Mouse (Mus musculus): ENCODE measurements at regions not wholly inside any gene's neighbourhood (a gene's known extent, or its start where the extent isn't known, plus 50 kb on each side); places are given as distances from the start of the nearest gene placed in this dataset.
A peak's percentile ranks its signal among the peaks of the same experiment; 100 is the strongest.
"Not testable (repeated sequence)": the region's sequence is repeated elsewhere in the genome, so short reads cannot be mapped to it uniquely, and the experiment has no call there.

DNA sequence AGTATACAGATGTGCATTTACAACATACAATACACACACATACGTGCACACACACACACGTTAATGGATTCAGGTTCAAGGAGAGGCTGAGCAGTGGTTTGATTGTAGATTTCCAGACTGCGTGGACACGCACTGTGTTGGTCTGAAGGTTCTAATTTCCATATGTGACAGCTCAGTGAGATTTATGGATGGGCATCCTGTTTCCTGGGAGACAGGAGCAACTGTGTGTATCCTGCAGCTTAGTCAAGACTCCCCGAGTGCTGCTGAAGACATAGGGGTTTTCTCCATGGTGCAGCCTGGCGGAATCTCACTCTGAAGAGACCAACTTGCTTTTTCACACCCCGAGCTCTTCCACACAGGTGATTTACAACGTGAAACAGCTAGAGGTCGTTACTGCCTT is 119.3 kb upstream of the Foxk1 start:
- no peaks in the 10 kb centered on the region for H3K36me3 ChIP-seq (ENCODE audit: insufficient read depth, low read length)
- WGBS: 31% methylated on average over 9 of the region's 9 CpGs
- H3K27me3 ChIP-seq (ENCODE audit: insufficient read depth, low read length): no peaks in the 10 kb centered on the region
- no peak for TF ChIP-seq CTCF (IDR thresholded peaks at IDR 0.05; ENCODE audit: low read depth)
- no peaks in the 10 kb centered on the region for H3K4me1 ChIP-seq (ENCODE audit: insufficient read depth, low read length)
- ATAC-seq (no peak), DNase-seq (ENCODE audit: low spot score) (peak; percentile 28)
- H3K4me3 ChIP-seq (ENCODE audit: low read length): no peak overlapping the region
- no peak overlapping the region for H3K9ac ChIP-seq (replicated peaks; ENCODE audit: low read length)
- no peak overlapping the region for H3K4me2 ChIP-seq (ENCODE audit: low read depth, low read length)
- no peaks in the 10 kb centered on the region for H3K9me3 ChIP-seq (ENCODE audit: low read length)
- no peak overlapping the region for H3K27ac ChIP-seq

DNA sequence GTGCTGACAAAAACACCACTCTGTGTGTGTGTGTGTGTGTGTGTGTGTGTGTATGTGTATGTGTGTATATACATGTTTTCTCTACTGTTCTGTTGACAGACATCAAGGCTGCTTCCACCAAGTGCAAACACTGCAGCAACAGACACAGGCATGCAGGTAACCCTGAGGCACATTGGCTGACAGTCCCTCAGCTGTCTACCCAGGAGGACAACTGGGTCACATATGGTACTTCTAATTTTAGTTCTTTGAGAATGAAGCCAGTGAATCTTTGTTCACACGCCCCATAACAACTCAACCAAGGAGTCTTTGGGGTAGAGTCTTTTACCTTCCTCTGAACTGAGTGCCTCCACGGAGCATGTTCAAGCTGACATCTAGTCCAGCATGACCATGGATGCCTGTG is 113.3 kb upstream of the Foxk1 start:
- H3K36me3 ChIP-seq (ENCODE audit: insufficient read depth, low read length): no peaks in the 10 kb centered on the region
- ATAC-seq: no peak
- H3K27me3 ChIP-seq (ENCODE audit: insufficient read depth, low read length): no peaks in the 10 kb centered on the region
- H3K4me3 ChIP-seq (ENCODE audit: low read length): no peak overlapping the region
- no peak overlapping the region for H3K27ac ChIP-seq
- no peak for DNase-seq (ENCODE audit: low spot score)
- no peaks in the 10 kb centered on the region for H3K4me1 ChIP-seq (ENCODE audit: insufficient read depth, low read length)
- WGBS: 79% methylated on average over 2 of the region's 2 CpGs
- H3K9me3 ChIP-seq (ENCODE audit: low read length): no peaks in the 10 kb centered on the region
- no peak overlapping the region for H3K9ac ChIP-seq (replicated peaks; ENCODE audit: low read length)
- TF ChIP-seq CTCF (IDR thresholded peaks at IDR 0.05; ENCODE audit: low read depth): no peak
- no peak overlapping the region for H3K4me2 ChIP-seq (ENCODE audit: low read depth, low read length)

DNA sequence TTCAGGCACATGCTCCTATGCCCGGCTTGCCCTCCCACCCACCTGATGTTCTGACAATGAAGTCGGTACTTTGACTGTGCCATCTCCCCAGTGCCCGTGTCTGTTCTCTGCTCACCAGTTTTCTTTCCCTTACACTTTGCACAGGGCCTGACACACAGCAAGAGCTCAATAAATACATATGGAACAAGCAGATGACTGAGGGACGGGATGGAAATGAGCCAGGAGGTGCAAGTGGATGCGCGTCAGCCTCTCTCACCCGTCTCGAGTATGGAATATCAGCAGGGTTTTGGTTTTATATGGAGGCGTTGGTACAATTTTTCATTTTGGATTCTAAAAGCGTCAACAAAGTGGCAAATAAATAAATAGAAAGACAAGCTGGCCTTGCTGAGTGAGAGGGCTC is 109.8 kb upstream of the Foxk1 start:
- DNase-seq (ENCODE audit: low spot score) (no peak), ATAC-seq (no peak)
- 69% methylated on average over 10 of the region's 10 CpGs for WGBS
- H3K9me3 ChIP-seq (ENCODE audit: low read length): no peaks in the 10 kb centered on the region
- no peak overlapping the region for H3K9ac ChIP-seq (replicated peaks; ENCODE audit: low read length)
- no peak overlapping the region for H3K27ac ChIP-seq
- no peak for TF ChIP-seq CTCF (IDR thresholded peaks at IDR 0.05; ENCODE audit: low read depth)
- no peak overlapping the region for H3K4me2 ChIP-seq (ENCODE audit: low read depth, low read length)
- H3K4me1 ChIP-seq (ENCODE audit: insufficient read depth, low read length): no peaks in the 10 kb centered on the region
- H3K4me3 ChIP-seq (ENCODE audit: low read length): no peak overlapping the region
- H3K27me3 ChIP-seq (ENCODE audit: insufficient read depth, low read length): no peaks in the 10 kb centered on the region
- no peaks in the 10 kb centered on the region for H3K36me3 ChIP-seq (ENCODE audit: insufficient read depth, low read length)

DNA sequence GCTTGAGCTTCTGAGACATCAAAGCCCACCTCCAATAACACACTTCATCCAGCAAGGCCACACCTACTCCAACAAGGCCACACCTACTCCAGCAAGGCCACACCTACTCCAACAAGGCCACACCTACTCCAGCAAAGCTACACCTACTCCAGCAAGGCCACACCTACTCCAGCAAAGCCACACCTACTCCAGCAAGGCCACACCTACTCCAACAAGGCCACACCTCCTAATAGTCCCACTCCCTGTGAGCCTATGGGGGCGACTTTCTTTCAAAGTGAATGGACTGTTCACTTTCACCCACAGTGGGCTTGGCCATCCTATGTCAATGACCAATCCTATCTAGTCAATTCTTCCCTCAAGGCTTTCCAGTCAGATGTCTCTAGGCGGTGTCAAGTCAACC is 104.9 kb upstream of the Foxk1 start:
- not testable (repeated sequence) for DNase-seq (ENCODE audit: low spot score); H3K36me3 ChIP-seq (ENCODE audit: insufficient read depth, low read length); H3K27me3 ChIP-seq (ENCODE audit: insufficient read depth, low read length); ATAC-seq; H3K27ac ChIP-seq; H3K9me3 ChIP-seq (ENCODE audit: low read length); H3K4me3 ChIP-seq (ENCODE audit: low read length); H3K9ac ChIP-seq (replicated peaks; ENCODE audit: low read length); H3K4me2 ChIP-seq (ENCODE audit: low read depth, low read length); H3K4me1 ChIP-seq (ENCODE audit: insufficient read depth, low read length)
- 95% methylated on average over 2 of the region's 2 CpGs for WGBS

DNA sequence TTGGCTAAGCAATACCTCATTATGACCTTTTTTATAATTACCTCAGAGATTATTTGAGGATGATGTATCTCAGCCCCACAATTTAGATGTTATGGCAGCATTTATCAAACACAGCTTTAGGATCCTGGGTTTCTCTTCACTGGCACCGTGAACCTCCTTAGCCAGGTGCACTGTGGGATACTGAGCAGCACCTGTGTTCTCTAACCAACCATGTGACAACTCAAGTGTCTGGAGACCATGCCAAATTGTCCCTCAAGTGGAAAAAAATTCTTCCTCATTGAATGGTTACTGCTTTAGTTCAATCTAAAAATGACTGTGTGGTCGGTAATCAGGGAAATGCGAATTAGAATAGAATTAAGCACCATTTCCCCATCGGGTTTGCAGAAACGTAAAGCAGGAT is 101.7 kb upstream of the Foxk1 start:
- H3K4me3 ChIP-seq (ENCODE audit: low read length): no peak overlapping the region
- no peaks in the 10 kb centered on the region for H3K27me3 ChIP-seq (ENCODE audit: insufficient read depth, low read length)
- no peak overlapping the region for H3K4me2 ChIP-seq (ENCODE audit: low read depth, low read length)
- H3K9me3 ChIP-seq (ENCODE audit: low read length): no peaks in the 10 kb centered on the region
- no peak for TF ChIP-seq CTCF (IDR thresholded peaks at IDR 0.05; ENCODE audit: low read depth)
- no peak overlapping the region for H3K27ac ChIP-seq
- H3K36me3 ChIP-seq (ENCODE audit: insufficient read depth, low read length): no peaks in the 10 kb centered on the region
- DNase-seq (ENCODE audit: low spot score) (no peak), ATAC-seq (no peak)
- H3K4me1 ChIP-seq (ENCODE audit: insufficient read depth, low read length): no peaks in the 10 kb centered on the region
- no peak overlapping the region for H3K9ac ChIP-seq (replicated peaks; ENCODE audit: low read length)
- 76% methylated on average over 5 of the region's 5 CpGs for WGBS

DNA sequence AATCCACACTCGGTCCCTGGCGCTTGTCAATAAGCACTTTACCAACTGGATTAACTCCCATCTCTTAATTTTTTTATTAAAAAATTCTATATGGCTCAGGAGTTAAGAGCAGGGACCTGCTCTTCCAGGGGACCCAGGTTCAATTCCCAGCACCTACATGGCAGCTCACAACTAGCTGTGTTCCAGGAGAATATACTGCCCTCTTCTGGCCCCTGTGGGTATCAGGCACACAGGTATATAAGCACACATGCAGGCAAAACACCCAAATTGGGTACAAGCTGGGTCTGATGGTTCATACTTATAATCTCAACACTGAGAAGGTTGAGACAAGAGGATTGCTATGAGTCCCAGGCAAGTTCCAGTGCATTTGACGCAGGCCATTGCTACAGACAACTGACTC is 92.8 kb upstream of the Foxk1 start:
- Histone ChIP-seq H3K27me3 (ENCODE audit: insufficient read depth, low read length) (no peaks in the 10 kb centered on the region), H3K4me1 (ENCODE audit: insufficient read depth, low read length) (no peaks in the 10 kb centered on the region), H3K4me2 (ENCODE audit: low read depth, low read length) (no peak overlapping the region), H3K36me3 (ENCODE audit: insufficient read depth, low read length) (no peaks in the 10 kb centered on the region), H3K4me3 (ENCODE audit: low read length) (no peak overlapping the region), H3K9ac (replicated peaks; ENCODE audit: low read length) (no peak overlapping the region), H3K9me3 (ENCODE audit: low read length) (peaks cover 4% of the 10 kb centered on the region; the same call in 1 of the 2 replicates), H3K27ac (no peak overlapping the region)
- ATAC-seq (no peak), DNase-seq (ENCODE audit: low spot score) (no peak)
- no peak for TF ChIP-seq CTCF (IDR thresholded peaks at IDR 0.05; ENCODE audit: low read depth)
- 98% methylated on average over 3 of the region's 3 CpGs for WGBS

DNA sequence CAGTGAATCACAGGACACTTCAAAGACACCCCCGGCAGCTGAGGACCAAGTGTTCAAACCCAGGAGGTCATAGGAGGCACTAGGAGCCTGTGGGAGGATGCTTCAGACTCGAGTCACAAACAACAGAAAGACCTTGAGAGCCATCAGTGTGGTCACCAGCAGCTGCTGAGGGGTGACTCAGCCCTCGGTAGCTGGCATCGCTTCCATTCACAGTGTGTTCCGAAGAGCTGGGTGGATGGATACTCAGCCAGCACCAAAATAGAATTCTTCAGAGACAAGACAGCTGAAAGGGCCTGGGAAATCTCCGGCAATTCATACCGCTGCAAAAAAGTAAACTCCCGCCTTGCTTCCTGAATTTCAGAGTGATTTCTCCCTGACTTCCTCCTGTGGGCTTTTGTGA is 87.4 kb upstream of the Foxk1 start:
- Histone ChIP-seq H3K36me3 (ENCODE audit: insufficient read depth, low read length) (no peaks in the 10 kb centered on the region), H3K4me3 (ENCODE audit: low read length) (no peak overlapping the region), H3K9ac (replicated peaks; ENCODE audit: low read length) (no peak overlapping the region), H3K27ac (no peak overlapping the region), H3K9me3 (ENCODE audit: low read length) (no peaks in the 10 kb centered on the region), H3K4me1 (ENCODE audit: insufficient read depth, low read length) (no peaks in the 10 kb centered on the region), H3K4me2 (ENCODE audit: low read depth, low read length) (no peak overlapping the region), H3K27me3 (ENCODE audit: insufficient read depth, low read length) (no peaks in the 10 kb centered on the region)
- TF ChIP-seq CTCF (IDR thresholded peaks at IDR 0.05; ENCODE audit: low read depth): no peak
- DNase-seq (ENCODE audit: low spot score): no peak
- WGBS: 60% methylated on average over 8 of the region's 8 CpGs
- ATAC-seq: no peak

Measured in hindbrain, postnatal 0 days (tissue).